Mouse (Mus musculus) brain, embryonic 14.5 days (tissue): ENCODE results near the gene Zfp423. TPM values are rescaled to one million over a fixed set of nuclear protein-coding genes. Genes with fewer than 3 reads are reported as not detected.
A peak's percentile ranks its signal among the peaks of the same experiment; 100 is the strongest.

Experiments used
- DNase-seq: peaks from one replicate; pipeline ENCODE4 v3.0.0-alpha.2; 2011; ENCODE audit warnings: low read depth
- CTCF ChIP-seq: fragments of 200-500 bp; IDR thresholded peaks from 2 replicates; pipeline ENCODE4 v1.5.1; 2012; ENCODE audit warnings: inconsistent platforms, mild to moderate bottlenecking, moderate library complexity, borderline replicate concordance; ENCODE audit not compliant: insufficient read depth, insufficient read length; ENCODE audit errors: extremely low read depth
- POLR2A ChIP-seq: fragments of 200-500 bp; IDR thresholded peaks from 2 replicates; pipeline ENCODE4 v1.6.1; 2012; ENCODE audit warnings: mild to moderate bottlenecking, inconsistent platforms, borderline replicate concordance; ENCODE audit not compliant: poor library complexity, insufficient read depth, insufficient read length, severe bottlenecking; ENCODE audit errors: extremely low read depth
- polyA plus RNA-seq: library from polyadenylated mRNA; depleted of rRNA; stranded (reverse); fragments of >200 nt; gene quantifications from 2 replicates; pipeline ENCODE4 v1.2.3, GENCODE M21; 2012

Gene Zfp423
- polyA plus RNA-seq, 1 experiment: 113 TPM

DNA sequence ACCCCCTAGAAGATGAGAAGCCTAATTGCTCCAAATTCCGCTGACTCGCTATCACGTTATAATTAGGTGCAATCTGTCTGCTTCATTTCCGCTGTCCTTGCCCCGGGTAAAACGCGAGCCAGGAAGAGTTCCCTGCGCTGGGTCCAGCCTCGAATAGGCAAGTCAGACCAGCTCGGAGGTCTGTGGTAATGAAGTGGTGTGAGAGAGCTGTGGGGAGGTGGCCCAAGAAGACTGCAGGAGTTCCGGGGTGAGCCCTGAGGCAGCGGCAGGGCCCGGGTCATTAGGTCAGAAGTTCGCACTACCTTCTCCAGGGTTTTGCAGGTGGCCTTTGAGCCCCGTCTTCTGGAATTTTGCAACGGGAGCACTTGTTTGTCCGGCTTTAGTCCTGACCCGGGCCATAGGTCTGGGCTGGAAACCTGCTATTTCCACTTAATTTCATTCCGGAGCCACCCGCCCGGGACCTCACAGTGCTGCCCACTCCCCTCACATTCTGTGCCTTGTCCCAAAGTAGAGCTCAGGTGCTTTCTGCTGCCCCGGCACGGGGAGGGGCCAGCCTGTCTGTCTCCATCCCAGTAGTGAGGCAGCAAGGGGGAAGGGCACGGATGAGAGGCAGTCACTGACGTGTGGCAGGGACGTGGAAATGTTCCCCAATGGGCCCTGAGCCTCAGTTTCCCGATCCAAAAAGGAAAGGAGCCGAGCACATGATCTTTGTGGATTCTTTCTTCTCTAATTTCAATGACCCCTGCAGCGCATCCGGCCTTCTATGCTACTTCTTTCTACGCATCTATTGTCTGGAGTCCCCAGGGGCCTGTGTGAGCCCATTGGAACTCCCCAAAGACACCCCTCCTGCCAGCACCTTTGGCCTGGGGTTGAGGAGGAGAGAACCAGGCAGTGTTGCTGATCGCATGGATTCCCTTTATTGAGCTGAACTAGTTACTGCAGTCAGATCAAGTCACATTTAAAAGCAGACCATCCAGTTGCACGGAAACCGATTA, 298.2 kb downstream of the Zfp423 start:
- peak; percentile 72 for DNase-seq
- TF ChIP-seq CTCF (no peak), POLR2A (no peak)

DNA sequence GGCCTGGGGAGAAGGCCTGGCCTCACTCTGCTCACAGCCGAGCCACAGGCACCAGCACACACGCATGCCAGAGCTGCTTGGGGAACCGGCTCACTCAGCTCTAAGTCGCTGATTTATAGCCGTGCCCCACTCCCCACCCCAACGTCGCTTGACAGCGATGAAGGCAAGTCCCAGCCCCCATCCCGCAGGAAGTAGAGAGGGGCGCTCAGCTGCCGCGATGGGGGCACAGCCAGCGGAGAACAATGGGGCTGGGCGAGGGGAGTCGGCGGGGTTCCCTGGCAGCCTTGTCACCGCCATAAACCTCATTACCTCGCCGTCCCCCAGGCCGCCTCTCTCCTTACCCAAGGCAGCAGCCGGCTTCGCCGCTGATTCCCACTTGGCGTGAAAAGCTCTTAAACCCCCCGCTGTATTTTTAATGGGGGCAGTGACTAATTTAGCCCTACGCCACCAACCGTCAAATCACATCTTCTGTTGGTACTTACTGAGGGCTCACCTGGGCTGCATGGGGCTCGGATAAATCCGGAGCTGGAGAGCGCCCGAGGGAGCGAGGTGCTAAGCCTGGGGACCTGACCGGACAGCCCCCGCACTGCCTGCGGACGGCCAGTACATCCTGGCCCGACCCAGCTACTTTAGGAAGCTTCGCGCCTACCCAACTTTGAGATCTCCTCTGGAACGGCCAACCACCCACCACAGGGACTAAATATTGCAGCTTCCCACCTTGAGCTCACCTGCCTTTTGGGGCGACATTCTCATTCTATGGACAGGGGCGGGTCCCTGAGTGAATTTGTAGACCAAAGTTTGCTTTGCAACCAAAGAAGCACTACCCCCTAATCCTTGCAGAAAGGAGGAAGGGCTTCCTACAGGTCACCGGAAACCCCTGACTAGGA, 299.1 kb downstream of the Zfp423 start:
- TF ChIP-seq CTCF (no peak), POLR2A (no peak)
- DNase-seq: peak; percentile 89

DNA sequence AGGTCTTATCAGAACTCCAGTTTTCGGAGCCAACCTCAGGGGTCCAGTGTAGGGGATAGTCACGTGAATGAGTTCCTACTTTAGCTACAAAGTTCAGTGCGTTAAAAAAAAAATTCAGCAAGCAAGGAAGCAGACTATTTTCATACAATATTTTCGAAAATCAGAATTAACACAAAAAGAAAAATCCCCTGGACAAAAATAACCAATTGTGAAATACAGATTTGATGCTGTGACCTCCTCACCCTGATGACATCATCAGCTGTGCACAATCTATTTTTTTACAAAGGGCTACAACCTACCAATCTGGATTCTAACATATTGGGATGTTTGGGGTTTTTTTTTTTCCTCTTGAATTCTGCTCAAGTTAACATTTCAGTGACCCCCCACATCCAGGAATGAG, 301.9 kb downstream of the Zfp423 start:
- TF ChIP-seq CTCF (no peak), POLR2A (no peak)
- no peak for DNase-seq

DNA sequence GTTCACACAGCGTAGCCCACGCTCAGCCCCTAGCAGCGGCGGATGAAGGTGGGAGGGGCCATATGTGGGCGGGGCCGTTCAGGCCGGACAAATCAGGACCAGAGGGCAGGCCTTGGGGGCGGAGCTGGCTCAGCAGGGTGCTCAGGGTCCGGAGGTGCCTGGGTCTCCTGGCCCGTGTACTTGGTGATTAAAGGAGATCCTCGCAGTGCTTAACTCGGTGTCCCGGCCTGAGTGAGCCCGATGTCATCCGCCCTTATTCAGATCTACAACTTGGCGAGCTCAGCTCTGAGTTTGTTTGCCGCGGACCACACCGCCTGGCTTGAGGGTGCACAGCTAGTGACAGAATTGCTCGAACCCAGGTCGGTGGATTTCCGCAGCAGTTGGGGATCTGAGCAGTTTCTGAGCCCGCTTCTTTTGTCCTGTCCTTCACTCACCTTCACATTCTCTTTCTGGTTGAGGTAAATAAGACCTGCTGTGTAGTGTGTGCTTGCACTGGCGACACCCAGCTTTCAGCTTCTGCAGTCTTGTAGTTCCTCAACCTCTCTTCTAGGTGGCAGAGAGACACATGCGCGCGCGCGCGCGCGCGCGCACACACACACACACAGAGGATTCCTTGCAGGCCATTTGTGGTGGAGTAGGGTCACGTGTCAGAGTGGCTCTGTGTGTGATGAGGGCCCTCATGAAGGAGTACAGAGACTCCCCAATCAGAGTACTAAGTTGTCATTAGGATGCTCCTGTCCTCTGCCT, 302.7 kb downstream of the Zfp423 start:
- no peak for TF ChIP-seq CTCF
- peak; percentile 84 for DNase-seq

DNA sequence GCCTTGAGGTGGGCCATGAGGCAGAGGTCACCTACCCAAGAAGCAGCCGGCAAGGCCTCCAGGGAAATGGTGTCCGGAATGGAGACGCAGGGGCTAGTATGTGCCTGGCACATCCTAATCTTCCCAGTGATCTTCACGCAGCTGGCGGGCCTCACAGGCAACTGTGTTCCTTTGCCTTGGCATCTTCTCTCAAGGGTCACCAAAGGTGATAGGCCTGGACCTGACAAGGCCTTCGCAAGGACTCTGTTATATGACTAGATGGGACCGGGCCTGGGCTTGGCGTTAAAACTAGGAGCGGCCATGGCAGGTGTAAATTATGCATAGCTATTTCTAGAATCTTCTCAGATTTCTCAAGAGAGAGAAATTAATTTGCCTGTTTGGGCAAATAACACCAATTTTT, 303.4 kb downstream of the Zfp423 start:
- DNase-seq: no peak
- TF ChIP-seq CTCF: no peak
- no peak for TF ChIP-seq POLR2A

GRCm38 (mm10) chr8:87647781-87648180, 311.6 kb downstream of the Zfp423 start:
- peak; percentile 61 for DNase-seq
- TF ChIP-seq CTCF: no peak
- TF ChIP-seq POLR2A: no peak

DNA sequence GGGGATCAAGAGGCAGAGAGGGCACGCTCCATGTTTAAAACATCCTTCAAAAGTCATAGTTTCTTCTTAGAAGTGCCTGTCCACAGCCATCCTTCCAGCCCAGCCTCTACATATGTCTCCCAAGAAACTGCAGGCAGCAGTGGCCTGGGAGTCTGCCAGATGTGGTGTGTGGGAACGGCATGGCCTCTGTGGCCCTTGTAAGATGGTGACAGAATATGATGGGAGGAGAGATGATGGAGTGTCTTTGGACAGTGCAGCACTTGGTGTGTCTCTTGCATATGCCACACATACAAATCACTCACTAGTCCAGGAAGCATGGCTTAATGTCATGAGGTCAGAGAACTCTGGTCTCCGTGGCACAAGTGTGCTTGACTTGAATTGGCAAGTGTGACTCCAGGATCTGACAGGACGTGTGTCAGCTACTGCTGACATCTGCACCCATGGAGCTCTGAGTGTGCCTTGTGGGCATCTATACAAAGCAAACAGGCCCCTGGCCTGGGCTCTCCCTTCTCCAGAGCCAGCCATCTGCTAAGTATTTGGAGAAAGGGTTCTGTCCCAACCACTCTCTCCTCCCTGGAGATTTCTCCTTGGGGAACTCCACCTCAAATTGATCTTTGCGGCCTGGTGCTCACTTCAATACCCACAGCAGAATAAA, 313.4 kb downstream of the Zfp423 start:
- no peak for DNase-seq
- TF ChIP-seq CTCF (no peak), POLR2A (no peak)

DNA sequence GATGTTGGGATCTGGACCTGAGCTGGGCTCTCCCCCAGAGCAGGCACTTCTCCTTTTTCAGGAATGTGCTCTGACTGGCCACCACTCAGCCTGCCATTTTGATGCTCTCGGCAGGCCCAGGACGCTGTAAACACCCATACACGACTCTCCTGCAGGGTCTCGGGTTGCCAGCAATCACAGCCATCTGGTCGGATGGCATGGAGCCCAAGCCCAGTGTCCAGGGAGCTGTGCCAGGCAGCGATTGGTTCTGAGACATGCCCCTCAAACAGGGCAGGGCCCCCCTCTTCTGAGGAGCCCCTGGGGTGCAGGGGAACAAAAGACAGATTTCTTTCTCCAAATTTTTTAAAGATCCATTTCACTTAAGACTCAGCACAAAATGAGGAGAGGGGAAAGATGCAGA, 314.0 kb downstream of the Zfp423 start:
- DNase-seq: peak; percentile 92
- TF ChIP-seq POLR2A: no peak

DNA sequence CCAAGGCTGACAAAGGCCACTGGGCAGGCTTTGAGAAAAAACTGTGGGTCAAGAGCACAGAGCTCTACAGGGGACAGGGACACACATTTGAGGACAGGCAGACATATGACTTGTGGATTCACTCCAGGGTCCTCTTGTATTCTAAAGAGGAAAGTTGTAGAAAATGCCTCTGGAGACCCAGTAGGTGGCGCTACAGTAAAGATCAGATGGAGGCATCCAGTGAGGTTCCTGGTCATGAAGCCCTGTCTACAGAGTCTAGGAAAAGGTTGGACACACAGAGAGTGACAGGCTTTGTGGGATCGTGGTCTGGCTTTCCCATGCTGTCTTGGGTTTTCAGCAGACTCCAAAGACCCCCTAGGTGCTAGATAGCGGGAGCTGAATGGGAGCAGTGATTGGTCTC, 318.5 kb downstream of the Zfp423 start:
- peak; percentile 73 for DNase-seq
- TF ChIP-seq CTCF: peak; percentile 63; the same call in 1 of the 2 replicates
- no peak for TF ChIP-seq POLR2A

DNA sequence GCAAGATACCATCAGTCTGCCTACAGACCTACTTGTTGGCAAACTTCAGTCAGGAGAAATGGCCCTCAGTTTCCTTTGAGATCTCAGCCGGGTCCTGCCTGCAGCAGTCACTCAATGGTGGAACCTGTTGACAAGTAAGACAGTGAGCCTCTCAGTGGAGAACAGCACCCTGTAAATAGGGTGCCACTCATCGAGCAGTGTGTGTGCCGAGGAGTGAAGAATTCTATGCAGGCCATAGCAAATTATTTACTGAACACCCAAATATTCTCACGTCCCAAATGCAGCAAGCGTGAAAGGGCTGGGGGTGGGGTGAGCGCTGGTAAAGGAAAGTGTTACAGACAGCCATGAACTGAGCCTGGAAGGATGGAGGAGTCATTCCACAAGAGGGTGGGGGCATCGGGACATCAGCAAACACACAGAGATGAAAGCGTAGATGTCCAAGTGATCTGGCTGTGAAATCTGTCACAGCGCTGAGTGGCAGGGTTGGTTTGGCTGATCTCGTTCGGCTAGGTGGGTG, 323.1 kb downstream of the Zfp423 start:
- DNase-seq: no peak

More for the DNA sequence above, 323.1 kb downstream of the Zfp423 start:
- no peak for TF ChIP-seq POLR2A
- no peak for TF ChIP-seq CTCF
